Mouse (Mus musculus): Measurements from ENCODE around the gene Hhat.
A peak's percentile ranks its signal among the peaks of the same experiment; 100 is the strongest.

Gene Hhat

DNA sequence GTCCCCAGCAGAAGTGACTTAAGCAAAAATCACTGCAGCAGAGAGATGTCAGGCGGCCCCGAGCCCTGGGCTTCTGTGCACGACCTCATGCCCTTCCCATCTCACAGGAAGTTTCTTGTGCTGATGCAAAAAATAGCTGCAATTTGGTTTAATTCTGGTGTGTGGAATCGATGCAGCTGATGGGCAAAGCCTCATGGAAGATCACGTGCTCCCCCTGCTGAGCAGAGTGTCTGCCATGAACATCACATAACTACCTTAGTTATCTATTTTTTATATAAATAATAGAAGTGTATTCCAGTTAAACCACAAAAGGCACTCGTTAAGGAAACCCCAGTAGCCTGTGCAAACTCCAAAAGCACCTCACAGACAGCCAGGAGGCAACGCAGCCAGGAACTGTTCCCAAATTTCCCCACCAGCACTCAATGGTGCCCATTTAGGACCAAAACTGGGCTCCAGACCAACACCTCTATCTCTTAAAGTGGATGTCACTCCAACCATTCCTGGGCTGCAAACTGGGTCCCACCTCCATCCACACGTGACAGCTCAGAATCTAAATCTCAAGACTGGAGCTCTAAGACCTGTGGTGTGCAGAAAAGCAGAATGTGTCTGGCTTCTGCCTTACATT is 118.9 kb downstream of the Hhat start:
- no peak for DNase-seq (ENCODE audit: low spot score)

GRCm38 (mm10) chr1:192650586-192650985 is 120.4 kb downstream of the Hhat start:
- DNase-seq (ENCODE audit: low spot score) = no peak

DNA sequence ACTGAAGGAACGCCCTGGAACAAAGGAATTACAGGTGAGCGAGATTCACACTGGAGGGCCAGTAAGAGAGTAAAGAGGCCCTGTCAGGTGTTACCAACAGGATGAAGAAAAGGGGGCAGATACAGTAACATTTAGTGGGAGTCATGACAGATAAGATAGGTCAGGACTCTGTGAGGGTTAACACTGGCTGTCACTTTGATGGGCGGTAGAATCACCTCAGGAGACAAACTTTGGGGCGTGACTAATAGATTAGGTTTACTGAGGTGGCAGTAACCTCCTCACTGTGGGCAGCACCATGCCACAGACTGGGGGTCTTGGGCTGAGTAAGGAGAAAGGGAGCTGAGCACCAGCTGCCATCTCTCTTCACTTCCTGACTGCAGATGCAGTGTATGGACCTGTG is 121.0 kb downstream of the Hhat start:
- DNase-seq (ENCODE audit: low spot score) = no peak

DNA sequence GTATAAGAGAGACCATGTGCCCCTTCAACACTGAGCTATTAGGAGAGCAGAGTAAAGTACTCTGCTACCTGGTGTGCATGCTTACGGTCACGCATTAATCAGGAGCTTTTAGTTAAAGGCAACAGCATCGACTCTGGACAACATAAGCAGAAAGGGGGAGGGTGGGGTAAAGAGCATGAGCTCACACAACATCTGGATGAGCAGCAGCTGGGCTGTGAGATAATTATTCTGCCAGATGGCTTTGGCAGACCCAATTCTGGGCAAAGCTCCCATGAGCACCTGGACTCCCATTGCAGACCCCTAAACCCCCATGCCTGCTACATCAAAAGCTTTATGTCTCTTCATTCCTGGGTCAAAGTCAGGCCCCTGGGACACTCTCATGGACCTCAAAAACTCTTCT is 121.8 kb downstream of the Hhat start:
- no peak for DNase-seq (ENCODE audit: low spot score)

DNA sequence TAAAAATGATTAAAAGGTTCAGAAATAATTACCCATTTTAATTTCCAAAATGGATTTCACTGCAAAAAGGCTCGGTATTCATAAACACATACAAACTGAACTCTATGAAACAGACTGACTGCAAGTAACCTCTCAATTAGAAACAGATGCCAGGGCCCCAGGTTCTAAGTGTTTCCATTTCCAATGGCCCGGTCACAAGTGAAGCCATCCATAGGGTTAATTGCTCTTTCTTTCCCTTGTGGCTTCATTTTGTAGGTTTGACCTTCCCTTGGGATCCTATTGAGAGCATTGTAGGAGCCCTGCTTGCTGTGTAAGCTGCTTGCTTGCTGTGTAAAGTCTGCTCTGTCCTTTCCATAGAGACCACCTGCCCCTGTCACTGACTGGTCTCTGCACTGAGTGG is 123.7 kb downstream of the Hhat start:
- no peak for DNase-seq (ENCODE audit: low spot score)

GRCm38 (mm10) chr1:192642126-192642525 is 128.9 kb downstream of the Hhat start:
- no peak for DNase-seq (ENCODE audit: low spot score)

- no peak for DNase-seq (ENCODE audit: low spot score)
Measured at GRCm38 (mm10) chr1:192639175-192639574, 131.8 kb downstream of the Hhat start.

- no peak for DNase-seq (ENCODE audit: low spot score)
Measured at GRCm38 (mm10) chr1:192621843-192622242, 149.2 kb downstream of the Hhat start.

DNA sequence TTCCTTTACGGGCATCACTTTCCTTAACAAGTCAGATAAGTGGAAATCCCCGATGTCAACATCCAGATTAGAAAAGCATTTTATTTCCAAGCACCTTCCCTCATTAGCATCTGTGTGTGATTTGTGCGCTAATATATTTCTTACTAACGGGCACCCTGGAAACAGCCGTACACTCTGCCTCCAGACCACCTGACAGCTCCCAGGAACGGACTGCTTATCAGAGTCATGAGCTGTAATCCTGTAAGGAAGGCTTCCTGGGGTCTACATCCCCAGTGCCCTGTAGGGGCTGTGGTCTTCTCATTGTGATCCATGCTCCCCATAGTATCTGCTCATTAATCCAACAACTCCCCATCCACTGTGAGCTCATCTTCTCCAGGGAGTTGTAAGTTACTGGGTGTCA is 157.8 kb downstream of the Hhat start:
- DNase-seq (ENCODE audit: low spot score) = no peak

- no peak for DNase-seq (ENCODE audit: low spot score)
Measured at GRCm38 (mm10) chr1:192611996-192612739, 158.9 kb downstream of the Hhat start.

DNA sequence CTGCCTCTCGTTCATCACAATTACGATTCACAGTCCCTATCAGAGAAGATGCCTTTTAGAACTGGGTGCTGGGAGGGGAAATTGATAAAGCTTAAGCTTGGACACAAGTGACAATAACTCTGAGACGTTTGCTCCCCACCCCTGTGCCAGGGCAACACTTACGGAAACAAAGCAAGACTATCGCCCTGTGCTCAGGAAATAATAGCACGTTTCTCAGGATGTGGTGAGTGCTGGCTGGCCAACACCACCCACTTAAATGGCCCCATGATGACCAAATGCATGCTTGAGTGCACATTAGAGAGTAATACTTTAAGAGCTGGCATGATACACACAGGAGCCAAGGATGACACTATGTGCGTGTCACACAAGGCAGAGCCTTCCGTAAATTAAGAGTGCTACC is 164.1 kb downstream of the Hhat start:
- no peak for DNase-seq (ENCODE audit: low spot score)

DNA sequence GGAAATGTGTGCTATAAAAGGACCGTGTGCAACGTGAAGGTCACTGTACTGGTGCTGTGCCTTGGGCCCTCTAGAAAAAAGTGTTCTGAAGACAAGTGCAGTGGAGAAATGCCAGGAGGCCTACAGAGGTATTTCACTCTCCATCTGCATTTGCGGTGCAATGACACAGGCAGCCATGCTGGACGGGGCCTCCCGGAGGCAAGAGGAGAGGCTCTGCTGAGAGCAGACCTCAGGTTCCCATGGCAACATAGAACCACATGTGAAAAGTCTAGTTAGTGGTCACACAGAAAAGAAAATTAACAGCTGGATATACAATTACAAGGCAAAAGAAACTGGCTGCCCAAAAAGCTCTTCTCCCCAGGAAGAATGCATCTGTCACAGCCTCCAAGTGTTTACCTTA is 166.6 kb downstream of the Hhat start:
- no peak for DNase-seq (ENCODE audit: low spot score)

DNA sequence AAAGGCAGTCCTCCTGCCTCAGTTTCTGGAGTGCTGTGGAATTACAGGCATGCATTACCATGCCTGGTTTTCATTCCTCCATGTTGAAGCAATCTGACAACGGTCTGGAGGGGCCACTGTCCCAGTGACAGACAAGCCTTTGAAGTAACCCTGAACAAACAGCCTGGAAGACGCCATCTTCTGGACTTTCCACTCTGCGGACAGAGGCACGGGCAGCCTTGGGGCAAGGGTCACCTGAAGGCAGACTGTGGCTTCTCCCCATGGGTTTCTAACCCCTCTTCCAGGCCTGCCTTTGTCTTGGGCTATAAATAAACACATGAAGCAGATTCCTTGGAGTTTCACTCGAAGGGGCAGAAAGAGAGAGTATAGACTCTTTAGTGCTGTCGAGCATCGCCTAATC is 167.5 kb downstream of the Hhat start:
- no peak for DNase-seq (ENCODE audit: low spot score)

GRCm38 (mm10) chr1:192601206-192601605 is 169.8 kb downstream of the Hhat start:
- DNase-seq (ENCODE audit: low spot score) = no peak

GRCm38 (mm10) chr1:192599746-192600145 is 171.3 kb downstream of the Hhat start:
- DNase-seq (ENCODE audit: low spot score) = no peak

- DNase-seq (ENCODE audit: low spot score) = peak; percentile 12
Measured at GRCm38 (mm10) chr1:192598380-192598779, 172.6 kb downstream of the Hhat start.

DNA sequence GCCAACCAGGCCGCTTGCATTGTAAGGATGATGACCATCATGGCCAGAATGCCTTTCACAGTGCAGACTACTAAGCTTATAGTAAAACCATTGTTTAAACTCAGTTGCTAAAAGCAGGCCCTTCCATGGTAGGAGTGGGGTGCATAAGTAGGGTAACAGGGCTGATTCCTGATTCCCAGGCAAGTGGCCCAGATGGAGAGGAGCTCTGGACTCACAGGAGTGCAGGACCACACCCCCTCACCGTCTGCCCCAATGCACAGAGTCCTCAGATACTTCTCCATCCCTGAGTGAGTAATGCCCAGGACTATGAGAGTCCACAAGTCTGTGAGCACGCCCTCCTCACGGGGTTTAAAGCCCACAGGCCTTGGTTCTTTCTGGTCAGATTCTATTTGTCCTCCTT is 175.6 kb downstream of the Hhat start:
- no peak for DNase-seq (ENCODE audit: low spot score)

DNA sequence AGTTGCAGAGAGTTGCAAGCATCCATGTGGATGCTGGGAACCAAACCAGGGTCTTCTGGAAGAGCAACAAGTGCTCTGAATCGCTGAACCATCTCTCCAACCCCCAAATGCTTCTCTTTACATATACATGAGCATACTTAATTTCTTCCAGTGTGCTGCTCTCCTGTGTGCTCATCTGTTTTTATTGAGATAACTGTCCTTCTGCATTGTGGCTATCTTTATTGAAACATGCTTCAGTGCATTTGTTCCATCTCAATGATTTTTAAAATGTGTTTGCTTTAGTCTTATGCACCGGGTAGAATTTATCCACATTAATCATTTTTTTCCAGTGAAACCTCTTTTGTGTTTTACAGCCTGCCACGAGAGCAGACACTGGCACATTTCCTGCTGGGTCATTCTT is 177.5 kb downstream of the Hhat start:
- DNase-seq (ENCODE audit: low spot score) = no peak

GRCm38 (mm10) chr1:192587451-192587850 is 183.6 kb downstream of the Hhat start:
- no peak for DNase-seq (ENCODE audit: low spot score)

GRCm38 (mm10) chr1:192585289-192585688 is 185.7 kb downstream of the Hhat start:
- DNase-seq (ENCODE audit: low spot score) = no peak

DNA sequence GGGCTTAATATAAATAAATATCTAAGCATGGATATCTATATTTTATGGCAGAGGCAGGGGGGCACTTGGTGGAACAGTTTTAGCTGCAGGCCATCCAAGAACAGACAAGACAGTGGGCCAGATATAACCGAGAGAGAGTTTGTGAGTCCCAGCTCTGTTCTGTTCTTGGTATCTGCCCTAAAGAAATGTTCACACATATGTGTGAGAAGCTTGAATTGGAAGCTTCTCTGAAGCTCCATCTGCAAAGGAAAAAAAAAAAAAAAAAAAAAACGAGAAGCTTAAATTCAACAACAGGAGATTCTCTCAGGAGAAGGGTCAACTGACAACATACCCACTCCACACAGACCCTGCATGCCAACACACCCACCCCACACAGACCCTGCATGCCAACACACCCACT is 188.1 kb downstream of the Hhat start:
- DNase-seq (ENCODE audit: low spot score) = no peak

DNA sequence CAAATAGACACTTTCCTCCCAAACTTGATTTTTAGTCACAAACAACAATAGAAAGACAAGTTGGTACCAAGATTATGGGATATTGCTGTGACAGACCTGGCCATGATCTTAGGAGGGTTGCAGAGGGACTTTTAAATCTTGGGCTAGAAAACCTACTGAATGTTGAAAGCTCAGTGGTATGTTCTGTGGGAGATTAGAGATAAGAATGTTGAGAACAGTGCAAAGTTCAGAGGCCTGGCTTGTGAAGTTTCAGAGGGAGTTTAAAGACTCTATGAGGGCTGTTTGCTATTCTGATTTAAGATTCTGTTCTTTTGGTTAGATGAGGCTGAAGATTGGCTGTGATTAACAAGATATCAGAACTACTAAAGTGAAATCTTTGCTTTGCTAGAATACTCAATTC is 206.3 kb downstream of the Hhat start:
- no peak for DNase-seq (ENCODE audit: low spot score)

DNA sequence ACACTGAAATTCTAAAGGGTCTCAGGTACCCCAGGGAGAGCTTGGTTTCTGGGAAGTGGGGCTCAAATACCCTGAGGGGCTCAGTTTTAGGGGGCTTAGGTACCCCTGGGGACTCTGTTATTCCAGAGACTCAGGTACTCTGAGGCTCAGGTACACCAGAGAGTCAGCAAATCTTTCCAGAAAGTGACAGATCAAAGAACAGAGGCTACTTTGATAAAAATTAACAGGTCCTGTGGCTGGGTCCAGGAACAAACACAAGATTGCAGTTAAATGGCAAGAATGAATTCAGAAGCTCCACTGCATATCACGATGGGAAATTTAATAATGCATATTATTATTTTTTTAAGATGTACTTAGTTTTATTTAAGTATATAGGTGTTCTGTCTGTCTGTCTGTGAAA is 211.7 kb downstream of the Hhat start:
- DNase-seq (ENCODE audit: low spot score) = no peak

DNA sequence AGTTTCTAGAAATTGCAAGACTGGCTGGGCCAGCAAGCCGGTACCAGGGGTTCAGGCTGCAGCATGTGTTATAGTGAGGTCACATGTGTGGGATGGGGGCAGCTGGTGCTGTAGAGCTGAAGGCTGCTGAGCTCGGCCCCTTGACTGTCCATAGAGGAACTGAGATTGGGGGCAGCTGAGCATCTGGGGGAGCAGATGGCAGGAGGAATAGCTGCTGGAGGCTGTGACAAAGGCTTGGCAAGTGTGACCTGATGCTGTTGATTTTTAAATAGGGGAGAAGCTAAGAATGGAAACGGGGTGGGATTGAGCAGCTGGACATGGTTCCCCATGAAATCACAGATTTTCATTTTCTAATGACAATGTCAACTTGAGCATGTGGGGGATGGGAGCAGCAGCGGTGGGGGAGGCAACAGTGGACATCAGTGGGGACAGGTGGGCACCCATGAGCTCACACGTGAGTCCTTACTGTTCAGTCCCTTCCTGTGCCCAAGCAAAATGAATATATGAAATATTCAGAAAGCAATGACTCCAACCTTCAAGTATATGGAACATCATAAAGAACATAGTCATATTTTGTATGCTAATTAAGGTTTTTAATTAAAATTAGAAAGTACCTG is 212.9 kb downstream of the Hhat start:
- no peak for DNase-seq (ENCODE audit: low spot score)
